Mouse (Mus musculus) limb, embryonic 15.5 days (tissue): ENCODE measurements at regions not wholly inside any gene's neighbourhood (a gene's known extent, or its start where the extent isn't known, plus 50 kb on each side); places are given as distances from the start of the nearest gene placed in this dataset.

Source experiments
- ATAC-seq: fragments of 200-750 bp; cut with Nextera tagmentation; 2 replicates; pipeline ENCODE4 v1.8.0; 2017; ENCODE audit warnings: low read depth, moderate TSS enrichment; ENCODE audit not compliant: insufficient number of reproducible peaks, low FRiP score, low TSS enrichment
- H3K27ac ChIP-seq: fragments of 300-500 bp; sonication (generic); 2 replicates; pipeline ENCODE4 v1.5.1; 2015; ENCODE audit warnings: moderate library complexity, mild to moderate bottlenecking, inconsistent platforms
- H3K27me3 ChIP-seq: fragments of 300-500 bp; sonication (generic); 2 replicates; pipeline ENCODE4 v1.6.1; 2015; ENCODE audit warnings: inconsistent platforms
- H3K36me3 ChIP-seq: fragments of 300-500 bp; sonication (generic); 2 replicates; pipeline ENCODE4 v1.6.1; 2015; ENCODE audit warnings: inconsistent platforms
- H3K4me1 ChIP-seq: fragments of 300-500 bp; sonication (generic); 2 replicates; pipeline ENCODE4 v1.6.1; 2015; ENCODE audit warnings: inconsistent platforms
- H3K4me2 ChIP-seq: fragments of 300-500 bp; sonication (generic); 2 replicates; pipeline ENCODE4 v1.6.1; 2015; ENCODE audit warnings: mild to moderate bottlenecking, inconsistent platforms
- H3K4me3 ChIP-seq: fragments of 300-500 bp; sonication (generic); 2 replicates; pipeline ENCODE4 v1.5.1; 2015; ENCODE audit warnings: mild to moderate bottlenecking, inconsistent platforms
- H3K9ac ChIP-seq: fragments of 300-500 bp; sonication (generic); 2 replicates; pipeline ENCODE4 v1.6.1; 2015; ENCODE audit warnings: inconsistent platforms
- H3K9me3 ChIP-seq: fragments of 300-500 bp; sonication (generic); 2 replicates; pipeline ENCODE4 v1.6.1; 2016; ENCODE audit warnings: inconsistent platforms
- WGBS: fragments of 180-500 bp; shearing (Covaris S2); methylation state at CpG from one replicate; pipeline ENCODE4 v1.1.7; 2015; 5-methylcytosine and 5-hydroxymethylcytosine counted together

DNA sequence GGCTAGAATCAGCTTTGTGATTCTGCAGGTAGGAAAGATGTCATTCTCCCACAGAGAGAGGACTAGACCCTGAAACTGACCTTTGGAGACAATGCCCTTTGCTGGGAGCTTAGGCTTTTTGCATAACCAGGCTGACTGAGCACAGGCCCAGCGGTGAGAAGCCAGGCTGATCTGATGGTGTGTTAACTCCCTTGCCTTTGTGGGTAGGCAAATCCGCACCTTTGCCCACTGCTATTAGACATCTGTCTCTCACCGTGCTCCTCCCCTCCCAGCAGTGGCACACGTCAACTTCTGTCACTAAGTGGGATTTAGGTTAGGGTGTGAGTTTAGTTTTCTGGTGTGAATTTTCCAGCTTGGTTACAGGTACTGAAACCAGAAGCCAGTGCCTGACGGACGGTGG, 114.4 kb upstream of the Id2 start:
- no peaks in the 10 kb centered on the region for H3K9me3 ChIP-seq
- no peak overlapping the region for H3K4me2 ChIP-seq
- peaks cover 11% of the 10 kb centered on the region for H3K4me1 ChIP-seq
- H3K9ac ChIP-seq = no peak overlapping the region
- WGBS = 78% methylated on average over 6 of the region's 6 CpGs
- no peak for ATAC-seq
- no peak overlapping the region for H3K4me3 ChIP-seq
- no peaks in the 10 kb centered on the region for H3K36me3 ChIP-seq
- H3K27me3 ChIP-seq = no peaks in the 10 kb centered on the region
- H3K27ac ChIP-seq = no peak overlapping the region

DNA sequence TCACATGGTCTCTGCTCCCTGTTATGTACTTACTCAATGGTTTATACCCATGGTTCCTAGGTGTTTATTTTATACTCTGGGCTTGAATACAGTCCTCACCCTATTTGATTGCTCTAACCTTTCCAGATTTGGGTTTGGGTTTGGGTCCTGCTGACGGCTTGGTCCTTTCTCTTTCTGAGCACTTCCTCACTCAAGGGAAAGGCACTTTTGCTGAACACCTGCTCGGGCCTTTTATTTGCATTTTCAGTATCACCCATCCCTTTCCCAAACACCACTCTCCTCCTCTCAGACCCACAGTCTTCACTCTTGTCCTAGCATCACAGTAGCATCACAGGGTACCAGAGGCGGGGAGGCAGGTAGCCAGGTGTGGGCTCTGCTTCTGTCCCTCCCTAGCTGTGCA, 113.7 kb upstream of the Id2 start:
- H3K4me2 ChIP-seq = no peak overlapping the region
- no peaks in the 10 kb centered on the region for H3K27me3 ChIP-seq
- peaks cover 11% of the 10 kb centered on the region for H3K4me1 ChIP-seq
- H3K4me3 ChIP-seq = no peak overlapping the region
- no peaks in the 10 kb centered on the region for H3K9me3 ChIP-seq
- ATAC-seq = no peak
- no peaks in the 10 kb centered on the region for H3K36me3 ChIP-seq
- WGBS = 88% methylated on average over 3 of the region's 3 CpGs
- no peak overlapping the region for H3K27ac ChIP-seq
- H3K9ac ChIP-seq = no peak overlapping the region

GRCm38 (mm10) chr12:25209333-25209728, 112.4 kb upstream of the Id2 start:
- Histone ChIP-seq H3K4me1 (peaks cover 11% of the 10 kb centered on the region), H3K27me3 (no peaks in the 10 kb centered on the region), H3K9ac (no peak overlapping the region), H3K36me3 (no peaks in the 10 kb centered on the region), H3K4me3 (no peak overlapping the region), H3K27ac (no peak overlapping the region), H3K4me2 (no peak overlapping the region), H3K9me3 (no peaks in the 10 kb centered on the region)
- ATAC-seq = no peak
- 42% methylated on average over 4 of the region's 4 CpGs for WGBS

- no peak overlapping the region for H3K9ac ChIP-seq
- ATAC-seq = no peak
- no peaks in the 10 kb centered on the region for H3K36me3 ChIP-seq
- peaks cover 11% of the 10 kb centered on the region for H3K4me1 ChIP-seq
- H3K27ac ChIP-seq = no peak overlapping the region
- no peaks in the 10 kb centered on the region for H3K9me3 ChIP-seq
- H3K27me3 ChIP-seq = no peaks in the 10 kb centered on the region
- H3K4me2 ChIP-seq = no peak overlapping the region
- no peak overlapping the region for H3K4me3 ChIP-seq
- WGBS = 24% methylated on average over 11 of the region's 11 CpGs
Measured at GRCm38 (mm10) chr12:25208670-25209332, 111.9 kb upstream of the Id2 start.

DNA sequence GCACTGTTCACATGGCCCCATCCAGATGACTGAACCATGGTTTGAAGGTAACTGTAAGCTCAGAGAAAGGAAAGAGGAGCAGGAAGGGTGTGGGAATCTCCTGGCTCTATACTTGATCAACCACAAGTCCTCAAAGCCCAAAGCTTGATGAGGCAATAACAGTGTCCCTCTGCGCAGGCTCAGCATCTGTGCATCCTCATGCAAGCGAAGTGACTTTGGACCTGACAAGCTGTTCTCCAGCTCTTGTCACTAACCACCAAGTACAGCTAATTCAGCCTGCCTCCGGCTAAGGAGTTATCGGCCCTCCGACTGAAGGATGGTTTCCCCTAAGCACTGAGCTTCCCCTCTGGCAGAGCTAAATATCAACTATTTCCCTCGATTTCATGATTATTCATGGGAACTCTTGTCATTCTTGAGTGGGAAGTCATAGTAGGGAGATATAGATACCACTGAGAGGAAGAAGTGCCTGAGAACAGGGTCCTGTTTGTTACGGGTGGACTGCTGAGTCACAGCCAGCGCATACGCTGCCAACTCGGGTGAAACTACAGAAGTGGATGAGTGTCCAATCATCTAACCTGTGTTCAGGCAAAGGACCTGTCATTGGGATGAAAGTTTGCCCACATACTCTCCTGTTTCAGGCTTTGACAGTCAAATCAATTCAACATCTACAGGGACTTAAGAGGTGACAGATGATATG, 106.6 kb upstream of the Id2 start:
- H3K4me1 ChIP-seq = no peaks in the 10 kb centered on the region
- H3K36me3 ChIP-seq = no peaks in the 10 kb centered on the region
- no peak overlapping the region for H3K27ac ChIP-seq
- no peak for ATAC-seq
- H3K9me3 ChIP-seq = peaks cover 3% of the 10 kb centered on the region
- H3K4me2 ChIP-seq = no peak overlapping the region
- WGBS = 89% methylated on average over 10 of the region's 10 CpGs
- no peak overlapping the region for H3K4me3 ChIP-seq
- no peak overlapping the region for H3K9ac ChIP-seq
- no peaks in the 10 kb centered on the region for H3K27me3 ChIP-seq

GRCm38 (mm10) chr12:25200161-25200560, 103.2 kb upstream of the Id2 start:
- no peak overlapping the region for H3K4me2 ChIP-seq
- H3K36me3 ChIP-seq = no peaks in the 10 kb centered on the region
- H3K9me3 ChIP-seq = peaks cover 3% of the 10 kb centered on the region
- no peak overlapping the region for H3K27ac ChIP-seq
- no peak for ATAC-seq
- no peaks in the 10 kb centered on the region for H3K4me1 ChIP-seq
- WGBS = 79% methylated on average over 4 of the region's 4 CpGs
- H3K9ac ChIP-seq = no peak overlapping the region
- no peaks in the 10 kb centered on the region for H3K27me3 ChIP-seq
- H3K4me3 ChIP-seq = no peak overlapping the region

DNA sequence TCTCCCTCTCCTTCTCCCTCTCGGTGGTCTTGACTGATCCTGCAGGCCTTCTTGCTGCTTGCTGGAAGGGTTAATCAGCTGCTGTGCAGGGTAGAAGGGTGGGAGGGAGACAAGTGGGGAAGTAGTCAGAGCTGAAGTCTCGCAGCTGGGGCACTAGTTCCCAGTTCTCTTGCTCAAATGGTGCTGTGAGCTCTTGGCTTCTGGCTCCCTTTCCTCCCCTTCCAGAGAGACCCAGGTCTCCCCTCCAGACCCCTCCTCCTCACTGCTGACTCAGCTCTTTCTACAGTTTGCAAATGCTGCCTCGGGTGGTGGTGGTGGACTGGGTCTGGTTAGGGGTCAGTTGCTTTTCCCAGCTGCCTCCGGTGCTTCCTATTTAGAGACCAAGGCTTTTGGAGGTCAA, 100.8 kb upstream of the Id2 start:
- WGBS = 27% methylated on average over 3 of the region's 4 CpGs
- ATAC-seq = no peak
- H3K4me1 ChIP-seq = no peaks in the 10 kb centered on the region
- peaks cover 3% of the 10 kb centered on the region for H3K9me3 ChIP-seq
- H3K27ac ChIP-seq = no peak overlapping the region
- H3K9ac ChIP-seq = no peak overlapping the region
- H3K27me3 ChIP-seq = no peaks in the 10 kb centered on the region
- no peak overlapping the region for H3K4me3 ChIP-seq
- H3K4me2 ChIP-seq = no peak overlapping the region
- no peaks in the 10 kb centered on the region for H3K36me3 ChIP-seq

DNA sequence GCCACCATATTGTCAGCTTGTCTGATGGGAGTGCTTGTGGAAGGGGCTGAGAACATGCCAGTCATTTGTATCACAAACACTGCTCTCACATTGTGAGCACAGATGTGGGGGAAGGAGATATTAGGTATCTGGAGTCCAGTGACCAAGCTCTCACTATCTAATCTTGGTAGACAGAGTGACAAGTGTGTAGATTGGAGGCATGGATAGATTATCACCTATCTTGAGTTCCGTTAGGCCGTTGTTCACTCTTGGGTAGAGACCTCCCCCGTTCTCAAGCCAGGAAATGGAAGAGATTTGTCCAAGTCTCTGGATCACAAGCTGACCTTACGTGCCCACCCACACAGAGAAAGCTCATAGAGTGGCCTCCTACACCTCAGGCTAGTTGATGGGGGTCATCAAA, 99.1 kb upstream of the Id2 start:
- no peaks in the 10 kb centered on the region for H3K36me3 ChIP-seq
- WGBS = 88% methylated on average over 4 of the region's 4 CpGs
- no peak overlapping the region for H3K4me2 ChIP-seq
- ATAC-seq = no peak
- no peaks in the 10 kb centered on the region for H3K27me3 ChIP-seq
- no peak overlapping the region for H3K27ac ChIP-seq
- H3K4me1 ChIP-seq = no peaks in the 10 kb centered on the region
- H3K9ac ChIP-seq = no peak overlapping the region
- no peak overlapping the region for H3K4me3 ChIP-seq
- H3K9me3 ChIP-seq = no peaks in the 10 kb centered on the region; the same call in 1 of the 2 replicates

DNA sequence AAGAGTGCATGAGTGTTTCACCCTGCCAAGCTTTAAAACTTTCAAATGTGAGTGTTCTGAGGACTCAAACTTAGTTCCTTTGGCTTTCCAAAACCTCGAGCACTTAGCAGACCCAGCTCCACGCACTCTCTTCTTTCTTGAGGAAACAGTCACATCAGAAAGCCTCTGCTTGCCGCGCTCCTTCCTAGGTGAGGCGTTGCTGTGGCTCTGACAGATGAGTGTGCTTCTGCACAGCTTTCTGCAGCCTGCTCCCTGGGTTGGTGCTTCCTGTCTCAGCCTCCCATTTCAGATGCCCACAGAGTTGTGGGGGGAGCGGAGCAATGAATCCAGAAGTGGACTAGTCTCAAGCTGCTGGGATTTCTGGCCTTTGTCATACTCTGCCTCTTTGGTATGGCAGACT, 95.3 kb upstream of the Id2 start:
- Histone ChIP-seq H3K4me2 (no peak overlapping the region), H3K9ac (no peak overlapping the region), H3K9me3 (no peaks in the 10 kb centered on the region), H3K4me1 (peaks cover 20% of the 10 kb centered on the region), H3K27me3 (no peaks in the 10 kb centered on the region), H3K4me3 (no peak overlapping the region), H3K36me3 (no peaks in the 10 kb centered on the region), H3K27ac (no peak overlapping the region)
- WGBS = 95% methylated on average over 6 of the region's 6 CpGs
- ATAC-seq = no peak

GRCm38 (mm10) chr12:25190360-25190759, 93.4 kb upstream of the Id2 start:
- Histone ChIP-seq H3K27ac (no peak overlapping the region; the same call in 1 of the 2 replicates), H3K36me3 (no peaks in the 10 kb centered on the region)
- WGBS = 41% methylated on average over 6 of the region's 6 CpGs

DNA sequence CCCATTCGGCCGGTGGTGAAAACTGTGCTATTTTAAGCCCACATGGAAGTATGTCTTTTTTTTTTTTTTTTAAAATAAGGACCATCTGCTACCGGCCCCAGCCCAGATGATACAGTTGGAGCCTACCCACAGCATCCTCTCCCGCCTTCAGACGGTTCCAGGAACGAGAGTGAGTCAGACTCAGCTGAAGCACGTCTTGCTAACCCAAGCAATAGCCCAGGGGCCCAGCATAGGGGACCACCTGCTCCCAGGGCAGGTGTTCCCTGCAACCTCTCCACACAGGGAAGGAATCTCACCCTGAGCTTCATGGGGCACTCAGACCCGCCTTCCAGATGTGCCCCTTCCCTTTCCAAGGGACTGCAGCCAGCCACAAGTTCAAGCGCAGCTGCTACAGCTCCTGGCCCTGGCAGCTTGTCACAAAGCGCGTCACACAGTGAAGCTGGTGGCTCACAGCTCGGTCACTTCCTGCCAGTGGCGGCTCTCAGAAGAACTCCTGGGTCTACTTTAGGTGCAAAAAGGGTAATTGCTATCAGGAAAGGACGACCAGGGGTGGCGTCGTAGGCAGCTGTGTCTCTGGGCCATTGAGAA, 92.3 kb upstream of the Id2 start:
- H3K4me3 ChIP-seq = no peak overlapping the region
- no peaks in the 10 kb centered on the region for H3K27me3 ChIP-seq
- WGBS = 35% methylated on average over 16 of the region's 16 CpGs
- H3K36me3 ChIP-seq = no peaks in the 10 kb centered on the region
- no peak overlapping the region for H3K9ac ChIP-seq
- H3K4me1 ChIP-seq = peaks cover 20% of the 10 kb centered on the region
- ATAC-seq = no peak; the same call in 1 of the 2 replicates
- H3K9me3 ChIP-seq = no peaks in the 10 kb centered on the region
- no peak overlapping the region; the same call in 1 of the 2 replicates for H3K27ac ChIP-seq
- no peak overlapping the region for H3K4me2 ChIP-seq

More at GRCm38 (mm10) chr12:25190360-25190759, 93.4 kb upstream of the Id2 start:
- Histone ChIP-seq H3K4me2 (no peak overlapping the region), H3K9ac (no peak overlapping the region), H3K9me3 (no peaks in the 10 kb centered on the region), H3K4me3 (no peak overlapping the region), H3K27me3 (no peaks in the 10 kb centered on the region), H3K4me1 (peaks cover 20% of the 10 kb centered on the region)
- ATAC-seq = no peak

GRCm38 (mm10) chr12:25188556-25188955, 91.6 kb upstream of the Id2 start:
- H3K36me3 ChIP-seq = no peaks in the 10 kb centered on the region
- H3K27ac ChIP-seq = no peak overlapping the region
- peaks cover 20% of the 10 kb centered on the region for H3K4me1 ChIP-seq
- no peaks in the 10 kb centered on the region for H3K9me3 ChIP-seq
- no peaks in the 10 kb centered on the region for H3K27me3 ChIP-seq
- H3K4me3 ChIP-seq = no peak overlapping the region
- no peak overlapping the region for H3K4me2 ChIP-seq
- no peak for ATAC-seq
- 61% methylated on average over 3 of the region's 3 CpGs for WGBS
- H3K9ac ChIP-seq = no peak overlapping the region
